Mouse (Mus musculus) liver, embryonic 14.5 days (tissue): ENCODE results near the gene Cnga3.

Experiments
- CTCF ChIP-seq: IDR thresholded peaks from 2 replicates; pipeline ENCODE4 v1.5.1; 2016; ENCODE audit warnings: antibody characterized with exemption, low read depth, control low read depth
- EP300 ChIP-seq: IDR thresholded peaks from 2 replicates; pipeline ENCODE4 v1.6.1; 2016; ENCODE audit warnings: antibody characterized with exemption, low read depth

GRCm38 (mm10) chr1:37300650-37301049 is 86.4 kb downstream of the Cnga3 start:
- no peak for TF ChIP-seq EP300
- TF ChIP-seq CTCF = no peak
